Mouse (Mus musculus) 416B (cell line): ENCODE results near the gene Kiss1r.
"Not testable (repeated sequence)": the region's sequence is repeated elsewhere in the genome, so short reads cannot be mapped to it uniquely, and the experiment has no call there.

Experiments
- DNase-seq: peaks from one replicate; pipeline ENCODE4 v3.0.0; 2011; ENCODE audit warnings: low read depth

The Kiss1r gene

DNA sequence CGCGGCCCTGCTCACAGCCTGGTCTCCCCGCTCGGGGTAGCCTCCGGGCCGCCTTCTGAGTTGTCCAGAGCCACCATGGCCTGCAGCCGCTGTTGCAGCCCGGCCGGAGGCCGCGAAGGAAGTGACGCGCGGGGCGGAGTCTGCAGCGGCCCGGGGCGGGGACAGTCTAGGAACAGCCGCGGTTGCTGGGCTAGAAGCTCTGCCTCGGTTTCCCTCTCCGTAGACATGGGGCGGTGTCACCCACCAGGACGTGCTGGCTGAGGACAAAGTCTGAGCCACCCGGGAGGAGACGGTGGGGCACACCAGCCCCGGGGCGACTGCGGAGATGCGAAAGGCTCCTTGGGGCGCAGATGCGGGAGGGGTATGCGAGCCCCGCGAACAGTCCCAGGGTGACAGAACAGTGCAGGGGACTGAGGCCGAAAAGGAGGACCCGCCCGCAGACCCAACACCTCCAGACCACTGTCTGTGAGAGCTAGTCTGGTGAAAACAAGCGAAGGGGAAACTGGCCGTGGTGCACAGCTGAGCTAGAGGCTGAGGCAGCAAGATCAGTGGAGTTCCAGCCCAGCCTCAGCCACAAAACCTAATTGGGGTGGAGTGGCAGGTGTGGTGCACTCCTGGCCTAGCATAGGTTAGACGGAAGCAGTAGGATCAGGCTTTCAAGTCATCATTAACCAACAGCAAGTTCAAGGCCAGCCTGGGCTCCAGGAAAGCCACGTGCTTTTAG is at the start of gene Kiss1r:
TSS of gene Kiss1r (plus strand) at position 164 of the 724 bp plus-strand sequence.
- DNase-seq: peak; percentile 77

DNA sequence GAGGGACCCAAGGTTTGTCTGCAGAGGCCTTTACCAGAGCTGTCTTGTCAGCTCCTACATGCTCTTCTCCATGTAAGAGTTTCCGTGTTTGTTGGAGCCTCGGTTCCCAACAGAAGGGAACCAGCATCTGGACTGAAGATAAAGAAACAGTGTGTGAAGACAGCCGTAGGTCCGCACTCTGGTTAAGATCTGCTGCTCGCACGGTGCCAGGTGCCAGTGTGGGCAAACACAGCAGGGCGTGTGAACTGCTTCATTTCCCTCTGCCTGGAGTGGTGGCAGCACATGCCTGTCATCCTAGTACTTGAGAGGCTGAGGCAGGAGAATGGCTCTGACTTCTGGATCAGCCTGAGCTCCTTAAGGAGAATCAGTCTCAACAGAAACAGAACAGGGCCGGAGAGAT is 44.9 kb upstream of the Kiss1r start:
- no peak for DNase-seq

DNA sequence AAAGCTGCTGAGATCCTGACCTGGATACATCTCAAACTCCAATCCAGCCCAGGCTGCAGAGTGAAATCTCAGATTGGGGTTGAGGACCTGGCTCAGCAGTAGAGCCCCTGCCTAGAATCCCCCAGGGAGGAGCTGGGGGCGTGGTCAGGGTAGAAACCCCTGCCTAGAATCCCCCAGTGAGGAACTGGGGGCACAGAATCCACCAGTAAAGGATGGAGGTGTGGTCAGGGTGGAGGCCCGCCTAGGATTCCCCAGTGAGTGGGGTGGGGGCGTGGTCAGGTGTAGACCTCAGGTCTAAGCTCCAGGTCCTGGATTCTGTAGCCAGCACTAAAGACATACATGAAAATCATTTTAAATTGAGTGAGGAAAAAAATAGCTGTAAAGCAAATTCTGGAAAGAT is 43.9 kb upstream of the Kiss1r start:
- DNase-seq: no peak

DNA sequence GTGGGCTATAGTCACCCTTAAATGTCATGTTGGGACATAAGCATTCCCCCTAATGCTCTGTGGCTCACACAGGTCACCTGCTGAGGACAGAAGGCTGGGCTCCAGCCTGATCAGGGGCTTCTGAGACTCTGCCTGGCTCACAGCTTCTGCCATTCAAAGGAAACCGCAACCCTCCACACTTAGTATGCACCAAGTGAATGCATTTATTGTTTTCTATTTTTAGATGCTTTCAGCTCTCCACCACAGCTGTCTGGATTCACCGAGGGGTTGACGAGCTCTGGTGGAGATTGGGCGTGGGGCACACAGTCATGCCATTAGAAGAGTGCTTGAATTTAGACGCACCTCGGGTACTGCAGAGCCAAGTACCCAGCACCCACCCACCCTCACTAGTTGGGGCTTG is 43.5 kb upstream of the Kiss1r start:
- no peak for DNase-seq

DNA sequence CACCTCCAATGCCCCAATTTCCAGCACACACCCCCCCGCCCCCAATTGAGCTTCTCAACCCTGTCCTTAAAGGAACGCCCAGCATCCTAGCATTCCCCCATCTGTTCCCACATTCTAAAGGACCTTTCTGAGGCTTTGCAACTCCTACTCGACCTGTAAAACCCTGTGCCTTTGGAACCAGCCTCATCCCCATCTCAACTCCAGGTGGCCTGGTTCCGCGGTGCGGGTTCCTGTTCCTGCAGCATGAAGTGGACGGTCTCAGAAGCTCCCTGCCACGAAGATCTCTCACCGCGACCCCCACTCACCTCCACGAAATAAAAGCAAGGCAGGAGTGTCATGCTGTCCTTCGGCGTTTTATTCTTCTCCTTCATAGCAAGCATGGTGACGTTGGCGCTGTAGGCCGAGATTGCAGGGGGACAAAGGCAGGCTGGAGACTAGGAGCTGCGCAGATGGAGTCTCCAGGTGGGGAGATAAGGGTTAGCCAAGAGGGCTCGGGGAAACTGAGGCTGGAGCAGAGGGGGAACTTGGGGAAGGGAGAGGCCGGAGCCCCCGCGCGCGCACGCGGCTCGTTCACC is 43.0 kb upstream of the Kiss1r start:
- DNase-seq: no peak

DNA sequence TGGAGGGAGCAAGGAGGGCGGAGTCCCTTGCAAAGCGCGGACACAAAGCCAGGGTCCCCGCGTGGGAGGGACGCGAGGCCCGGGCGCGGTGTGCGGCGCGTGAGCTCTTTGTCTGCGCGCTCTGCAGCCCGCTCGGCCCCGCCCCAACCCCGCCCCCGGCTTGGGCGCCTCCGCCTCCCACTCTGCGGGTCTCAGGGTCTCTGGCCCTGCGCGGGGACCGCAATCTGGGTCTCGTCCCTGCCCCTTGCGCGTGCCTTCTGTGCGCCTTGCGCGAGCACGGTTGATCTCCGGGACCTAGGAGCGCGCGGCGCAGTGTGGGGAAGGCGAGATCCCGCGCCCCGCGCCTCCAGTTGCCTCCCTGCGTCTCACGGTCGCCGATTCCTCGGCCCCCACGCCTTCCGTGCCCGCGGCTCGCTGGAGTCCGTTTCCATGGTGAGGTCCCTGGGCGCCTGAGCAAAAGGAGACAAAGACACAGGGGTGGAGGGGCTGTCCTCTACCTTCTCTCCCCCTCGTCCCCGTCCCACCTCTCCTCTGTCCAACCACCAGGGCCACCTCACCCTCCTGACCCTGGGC is 42.4 kb upstream of the Kiss1r start, which contains the start of the genes Prtn3 and Plppr3:
TSS of gene Prtn3 (plus strand) at position 187 of the 573 bp plus-strand sequence.
TSS of gene Plppr3 (minus strand) at position 345 of the 573 bp plus-strand sequence.
- DNase-seq: no peak

DNA sequence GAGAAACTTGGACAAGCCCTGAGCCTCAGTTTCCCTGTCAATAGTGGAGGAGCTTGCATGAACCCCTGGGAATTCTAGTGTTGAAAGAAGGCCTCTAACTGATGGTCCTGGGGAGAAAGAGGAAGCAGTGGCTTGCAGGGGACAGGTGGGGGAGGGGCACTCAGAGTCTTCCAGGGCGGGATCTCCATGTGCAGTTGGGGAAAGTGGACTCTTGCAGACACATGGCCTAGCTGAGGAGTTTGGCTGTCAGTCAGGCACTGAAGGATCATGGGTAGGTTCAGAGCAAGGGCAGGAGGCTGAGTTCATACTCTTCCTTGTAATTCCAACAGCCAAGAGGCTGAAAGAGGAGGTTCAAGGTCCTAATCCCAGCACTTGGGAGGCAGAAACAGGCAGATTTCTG is 39.6 kb upstream of the Kiss1r start:
- DNase-seq: peak; percentile 89

DNA sequence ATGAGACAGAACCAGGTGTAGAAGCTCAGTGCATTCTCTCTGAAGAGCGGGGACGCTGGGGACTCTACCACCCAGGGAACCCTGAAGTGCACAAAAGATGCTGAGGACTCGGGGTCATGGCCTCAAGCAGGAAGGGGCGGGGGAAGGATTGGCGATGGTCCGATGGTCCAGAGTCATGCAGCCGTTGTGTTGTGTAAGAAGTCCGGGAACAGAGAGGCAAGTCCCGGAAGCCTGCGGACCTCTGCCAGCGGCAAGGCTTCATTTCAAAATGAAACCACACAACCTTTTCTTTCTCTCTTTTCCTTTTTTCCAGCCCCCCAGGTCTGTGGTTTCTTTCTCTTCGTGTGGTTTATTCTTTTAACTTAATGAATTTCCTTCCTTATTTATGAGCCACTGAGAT is 39.0 kb upstream of the Kiss1r start:
- DNase-seq: peak; percentile 98

DNA sequence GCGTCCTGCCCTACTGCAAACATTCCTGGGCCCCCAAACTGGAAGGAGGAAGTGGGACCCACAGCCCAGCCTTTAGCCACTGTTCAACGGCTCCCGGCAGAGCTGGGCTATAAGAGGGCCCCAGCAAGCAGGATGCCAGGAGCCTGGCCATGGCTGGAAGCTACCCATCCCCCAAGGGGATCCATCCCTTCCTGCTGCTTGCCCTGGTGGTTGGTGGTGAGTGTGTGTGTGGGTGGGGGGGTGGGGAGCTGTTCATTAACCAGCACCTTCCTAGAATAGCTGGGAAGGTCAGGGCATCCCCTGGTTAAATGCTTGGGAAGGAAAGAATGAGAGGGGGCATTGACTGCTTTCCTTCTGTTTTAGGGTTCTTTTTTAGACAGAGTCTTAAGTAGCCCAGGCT is 37.2 kb upstream of the Kiss1r start:
- no peak for DNase-seq

DNA sequence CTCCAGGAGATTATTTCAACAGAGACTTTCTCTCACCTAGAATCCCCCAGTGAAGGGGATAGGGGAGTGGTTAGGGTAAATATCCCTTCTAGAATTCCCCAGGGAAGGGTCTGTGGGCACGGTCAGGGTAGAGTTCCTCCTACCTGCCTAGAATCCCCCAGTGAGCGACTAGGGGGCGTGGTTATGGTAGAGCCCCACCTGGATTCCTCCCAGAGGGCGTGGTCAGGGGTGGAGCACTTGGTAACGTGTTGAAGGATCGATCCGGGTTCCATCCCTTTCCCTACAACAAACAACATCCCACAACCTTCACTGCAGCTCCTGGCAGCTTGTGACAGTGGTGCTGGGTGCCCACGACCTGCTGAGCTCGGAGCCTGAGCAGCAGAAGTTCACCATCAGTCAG is 36.0 kb upstream of the Kiss1r start:
- peak; percentile 78 for DNase-seq

DNA sequence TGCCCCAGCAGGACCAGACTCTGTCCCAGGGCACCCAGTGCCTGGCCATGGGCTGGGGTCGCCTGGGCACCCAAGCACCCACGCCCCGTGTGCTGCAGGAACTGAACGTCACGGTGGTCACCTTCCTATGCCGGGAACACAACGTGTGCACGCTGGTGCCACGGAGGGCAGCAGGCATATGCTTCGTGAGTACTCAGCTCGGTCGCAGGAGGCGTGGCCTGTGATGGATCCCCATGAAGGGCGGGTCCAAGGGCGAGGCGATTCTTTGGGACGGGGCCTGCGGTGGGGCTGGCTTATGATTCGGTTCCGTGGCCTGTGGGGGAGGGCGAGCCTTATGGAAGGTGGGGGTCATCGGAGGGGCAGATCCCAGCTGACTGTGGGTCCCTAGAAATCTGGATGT is 34.8 kb upstream of the Kiss1r start:
- DNase-seq: peak; percentile 79

DNA sequence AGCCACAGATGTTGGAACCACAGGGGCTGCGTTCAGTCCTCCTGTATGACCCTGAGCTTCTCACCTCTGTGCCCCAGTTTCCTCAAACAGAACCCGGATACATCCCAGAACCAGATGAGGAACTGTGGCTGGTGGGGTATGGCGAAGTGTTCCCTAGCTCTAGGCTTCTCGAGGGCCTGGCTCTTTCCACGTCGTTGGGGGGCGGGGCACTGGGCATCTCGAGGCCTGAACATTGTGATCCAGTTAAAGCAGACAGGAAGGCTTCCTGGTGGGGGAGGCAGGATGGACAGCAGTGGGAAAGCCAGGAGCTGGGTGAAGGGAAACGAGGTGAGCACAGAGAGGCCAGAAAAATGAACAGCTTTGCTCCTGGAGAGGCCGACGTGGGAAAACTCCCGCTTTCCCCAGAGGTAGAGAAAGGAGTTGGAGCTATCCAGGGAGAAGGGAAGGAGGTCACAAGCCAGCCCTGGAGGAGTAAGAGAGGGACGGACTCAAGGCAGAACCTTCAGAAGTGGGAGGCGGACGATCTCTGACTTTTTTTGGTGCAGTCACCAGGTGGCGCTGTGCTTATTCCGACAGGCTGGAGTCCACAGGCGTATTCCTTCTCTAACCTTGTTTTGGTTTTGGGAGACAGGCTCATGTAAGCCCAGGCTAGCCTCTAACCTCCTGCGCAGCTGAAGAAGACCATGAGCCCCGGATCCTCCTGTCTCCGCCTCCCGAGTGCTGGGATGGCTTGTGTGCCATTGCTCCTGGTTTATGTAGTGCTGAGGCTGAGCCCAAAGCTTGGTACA is 33.3 kb upstream of the Kiss1r start:
- peak; percentile 89 for DNase-seq

DNA sequence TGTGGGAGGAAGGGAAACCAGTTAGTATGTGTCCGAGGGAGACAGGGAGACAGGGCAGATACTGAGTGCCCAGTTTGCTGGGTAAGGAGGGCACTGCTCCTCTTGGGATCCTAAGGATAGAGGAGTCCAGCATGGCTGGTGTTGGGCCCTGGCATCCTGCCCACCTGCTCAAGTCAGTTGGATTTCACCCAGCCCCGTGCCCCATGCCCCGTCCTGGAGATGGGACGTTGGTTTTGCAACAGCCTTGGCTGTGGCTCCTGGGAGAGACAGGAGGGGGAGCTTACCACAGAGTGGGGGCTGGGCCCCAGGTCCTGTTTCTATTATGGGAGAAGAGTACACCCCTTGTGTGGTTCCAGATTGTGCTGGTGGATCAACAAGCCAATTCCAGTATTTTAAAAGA is 32.3 kb upstream of the Kiss1r start:
- peak; percentile 75 for DNase-seq

DNA sequence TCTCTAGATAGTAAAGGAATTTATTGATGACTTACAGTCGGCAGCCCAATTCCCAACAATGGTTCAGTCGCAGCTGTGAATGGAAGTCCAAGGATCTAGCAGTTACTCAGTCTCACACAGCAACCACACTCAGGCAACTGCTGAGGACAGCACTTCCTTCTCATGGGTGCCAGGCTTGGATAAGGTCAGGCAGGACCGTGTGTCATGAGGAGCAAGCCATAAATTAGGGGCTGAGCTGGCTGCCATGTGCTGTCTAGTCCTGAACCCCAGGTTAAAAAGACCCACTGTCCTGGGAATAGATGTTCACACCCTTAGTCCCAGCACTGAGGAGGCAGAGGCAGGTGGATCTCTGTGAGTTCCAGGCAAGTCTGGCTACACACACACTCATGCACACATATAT is 31.8 kb upstream of the Kiss1r start:
- not testable (repeated sequence) for DNase-seq

DNA sequence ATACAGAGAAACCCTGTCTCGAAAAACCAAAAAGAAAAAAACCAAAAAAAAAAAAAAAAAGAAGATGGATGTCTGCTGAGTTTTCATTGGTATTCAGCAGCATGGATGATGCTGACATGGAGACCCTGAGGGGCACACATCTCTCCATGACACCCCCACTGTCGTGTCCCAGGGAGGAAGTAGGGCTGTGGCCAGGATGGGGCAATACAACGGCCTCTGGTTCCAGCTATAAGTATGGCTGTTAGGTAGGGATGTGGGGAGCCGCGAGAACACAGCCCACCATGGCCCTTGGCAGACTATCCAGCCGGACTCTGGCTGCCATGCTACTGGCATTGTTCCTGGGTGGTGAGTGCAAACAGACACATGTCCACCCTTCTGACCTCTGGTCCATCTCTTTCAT is 30.7 kb upstream of the Kiss1r start, which contains the start of gene Elane:
TSS of gene Elane (plus strand) at position 194 of the 400 bp plus-strand sequence.
- DNase-seq: no peak

DNA sequence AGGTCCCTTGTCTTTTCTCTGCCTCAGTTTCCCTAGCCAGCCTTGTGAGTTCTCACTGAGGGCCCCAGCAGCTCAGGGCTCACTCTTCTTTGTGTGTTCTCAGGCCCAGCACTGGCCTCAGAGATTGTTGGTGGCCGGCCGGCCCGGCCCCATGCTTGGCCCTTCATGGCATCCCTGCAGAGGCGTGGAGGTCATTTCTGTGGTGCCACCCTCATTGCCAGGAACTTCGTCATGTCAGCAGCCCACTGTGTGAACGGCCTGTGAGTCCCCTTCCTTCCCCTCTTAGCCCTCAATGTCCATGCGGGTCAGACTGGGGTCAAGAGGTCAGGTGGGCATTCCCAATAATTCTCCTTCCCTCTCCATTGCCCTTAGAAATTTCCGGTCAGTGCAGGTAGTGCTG is 30.2 kb upstream of the Kiss1r start:
- DNase-seq: no peak

DNA sequence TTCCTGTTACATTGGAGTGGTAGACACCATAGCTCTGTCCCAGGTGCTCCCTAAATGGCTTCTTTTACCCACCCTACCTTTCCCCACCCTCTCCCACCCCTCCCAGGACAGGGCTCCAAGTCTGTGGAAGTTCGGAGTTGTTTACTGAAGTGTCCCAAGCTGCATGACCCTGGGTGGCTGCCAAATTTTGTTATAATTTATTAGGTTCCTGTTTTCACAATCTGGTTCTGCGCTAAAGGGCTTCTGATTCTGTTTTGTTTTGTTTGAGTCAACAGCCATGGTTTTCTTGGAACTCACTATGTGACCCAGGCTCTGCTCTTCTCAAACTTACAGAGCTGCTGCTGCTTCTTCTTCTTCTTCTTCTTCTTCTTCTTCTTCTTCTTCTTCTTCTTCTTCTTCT is 27.4 kb upstream of the Kiss1r start:
- DNase-seq: no peak

DNA sequence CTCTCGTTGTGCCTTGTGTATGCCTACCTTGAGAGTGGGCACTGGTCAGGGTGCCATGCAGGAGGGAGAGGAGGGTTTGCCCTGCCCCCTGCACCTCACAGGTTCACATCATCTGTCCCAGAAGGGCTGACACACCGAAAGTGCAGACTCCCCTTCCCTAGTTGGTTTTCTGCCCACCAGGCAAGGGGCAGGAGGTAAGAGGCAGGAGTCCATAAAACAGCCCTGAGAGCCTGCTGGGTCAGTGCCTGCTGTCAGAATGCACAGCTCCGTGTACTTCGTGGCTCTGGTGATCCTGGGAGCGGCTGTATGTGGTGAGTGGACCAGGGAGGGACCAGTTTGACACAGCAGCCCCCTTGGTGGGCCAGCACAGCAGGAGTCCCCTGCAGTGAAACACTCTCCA is 26.1 kb upstream of the Kiss1r start, which contains the start of gene Cfd:
TSS of gene Cfd (plus strand) at position 184 of the 400 bp plus-strand sequence.
- DNase-seq: no peak

DNA sequence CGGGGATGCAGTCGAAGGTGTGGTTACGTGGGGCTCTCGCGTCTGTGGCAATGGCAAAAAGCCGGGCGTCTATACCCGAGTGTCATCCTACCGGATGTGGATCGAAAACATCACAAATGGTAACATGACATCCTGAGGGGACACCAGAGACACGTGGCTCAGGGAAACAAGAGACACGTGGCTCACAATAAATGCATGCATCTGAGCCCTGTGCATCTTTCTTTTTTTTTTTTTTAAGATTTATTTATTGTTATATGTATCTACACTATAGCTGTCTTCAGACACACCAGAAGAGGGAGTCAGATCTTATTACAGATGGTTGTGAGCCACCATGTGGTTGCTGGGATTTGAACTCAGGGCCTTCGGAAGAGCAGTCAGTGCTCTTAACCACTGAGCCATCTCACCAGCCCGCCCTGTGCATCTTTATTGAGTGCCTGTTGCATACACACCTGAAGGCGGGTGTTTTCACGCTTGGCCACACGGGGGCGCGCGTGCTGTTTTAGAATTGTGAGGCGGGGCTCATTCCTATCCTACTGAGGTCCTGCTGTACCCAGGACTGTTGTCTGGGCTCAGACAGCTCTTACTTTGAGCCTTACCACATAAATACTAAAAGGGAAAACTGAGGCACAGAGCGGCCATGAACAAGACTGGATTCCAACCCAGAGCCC is 24.2 kb upstream of the Kiss1r start:
- peak; percentile 77 for DNase-seq

DNA sequence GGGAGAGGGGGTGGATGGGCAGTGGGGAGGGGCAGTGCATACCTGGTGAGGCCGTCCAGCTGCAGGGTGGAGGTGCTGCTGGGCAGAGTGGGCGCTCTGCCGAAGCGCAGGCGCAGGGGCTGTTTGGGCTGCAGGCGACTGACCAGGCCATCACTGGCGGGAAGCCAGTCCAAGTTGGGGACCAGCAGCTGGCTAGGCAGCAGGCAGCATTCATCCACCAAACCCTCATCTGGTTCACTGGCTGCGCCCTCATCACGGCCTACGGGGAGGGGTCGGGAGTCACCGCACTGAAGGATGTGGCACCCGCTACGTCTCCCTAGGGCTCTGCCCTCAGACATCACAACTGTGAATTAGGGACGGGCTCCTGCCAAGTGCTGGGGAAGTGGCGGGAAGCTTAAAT is 20.5 kb upstream of the Kiss1r start:
- no peak for DNase-seq

DNA sequence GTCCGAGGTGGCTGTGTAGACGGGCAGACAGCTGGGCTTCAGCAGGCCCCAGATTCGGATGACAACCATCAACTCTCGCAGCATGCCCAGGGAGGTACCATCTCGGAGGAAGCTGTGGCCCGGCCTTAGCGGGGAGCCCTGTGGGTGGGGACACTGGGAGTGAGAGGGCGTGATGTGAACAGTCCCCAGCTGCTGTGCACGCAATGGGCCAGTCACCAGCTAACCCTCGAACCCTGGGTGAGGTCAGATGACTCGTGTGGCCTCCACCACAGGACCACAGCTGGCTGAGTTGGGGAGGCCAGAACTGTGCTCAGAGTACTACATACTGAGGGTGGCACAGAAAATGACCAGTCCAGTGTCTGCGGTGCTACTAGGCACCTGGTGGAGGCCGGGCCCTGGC is 20.0 kb upstream of the Kiss1r start:
- no peak for DNase-seq
